Mouse (Mus musculus) heart, postnatal 0 days (tissue): ENCODE results near the gene Hrk. TPM values are rescaled to one million over a fixed set of nuclear protein-coding genes. Genes with fewer than 3 reads are reported as not detected.

Experiments used
- ATAC-seq: fragments of 200-750 bp; cut with Nextera tagmentation; 2 replicates; pipeline ENCODE4 v1.8.0; 2017; ENCODE audit warnings: low read depth, moderate number of reproducible peaks, moderate library complexity; ENCODE audit not compliant: insufficient read depth
- DNase-seq: peaks from one replicate; pipeline ENCODE4 v3.0.0-alpha.2; 2016; ENCODE audit warnings: low spot score
- H3K27ac ChIP-seq: fragments of 300-500 bp; sonication (generic); 2 replicates; pipeline ENCODE4 v1.5.1; 2014; ENCODE audit warnings: low read depth, mild to moderate bottlenecking
- H3K27me3 ChIP-seq: fragments of 300-500 bp; sonication (generic); 2 replicates; pipeline ENCODE4 v1.6.1; 2014; ENCODE audit warnings: low read length, mixed read lengths; ENCODE audit not compliant: control insufficient read depth, insufficient read depth
- H3K36me3 ChIP-seq: fragments of 300-500 bp; sonication (generic); replicated peaks from 2 replicates; pipeline ENCODE4 v1.6.1; 2014; ENCODE audit warnings: low read length, mixed read lengths; ENCODE audit not compliant: control insufficient read depth, insufficient read depth
- H3K4me1 ChIP-seq: fragments of 300-500 bp; sonication (generic); 2 replicates; pipeline ENCODE4 v1.6.1; 2014; ENCODE audit warnings: antibody characterized with exemption; ENCODE audit not compliant: control insufficient read depth, insufficient read depth
- H3K4me2 ChIP-seq: fragments of 300-500 bp; sonication (generic); 2 replicates; pipeline ENCODE4 v1.6.1; 2014; ENCODE audit warnings: low read depth, mild to moderate bottlenecking, low read length, moderate library complexity
- H3K4me3 ChIP-seq: fragments of 300-500 bp; sonication (generic); 2 replicates; pipeline ENCODE4 v1.5.1; 2014; ENCODE audit warnings: low read depth, low read length
- H3K9ac ChIP-seq: fragments of 300-500 bp; sonication (generic); replicated peaks from 2 replicates; pipeline ENCODE4 v1.6.1; 2014; ENCODE audit warnings: low read depth, low read length, mixed read lengths
- H3K9me3 ChIP-seq: fragments of 300-500 bp; sonication (generic); replicated peaks from 2 replicates; pipeline ENCODE4 v1.6.1; 2016; ENCODE audit warnings: low read length; ENCODE audit not compliant: control insufficient read depth
- CTCF ChIP-seq: IDR thresholded peaks from 2 replicates; pipeline ENCODE4 v1.5.1; 2016; ENCODE audit warnings: antibody characterized with exemption, control low read depth, low read depth
- EP300 ChIP-seq: IDR thresholded peaks from 2 replicates; pipeline ENCODE4 v1.6.1; 2016; ENCODE audit warnings: antibody characterized with exemption, low read depth
- WGBS: fragments of 180-500 bp; shearing (Covaris S2); extraction: QIAGEN DNeasy Blood & Tissue Kit; methylation state at CpG from one replicate; pipeline ENCODE4 v1.1.7; 2014; 5-methylcytosine and 5-hydroxymethylcytosine counted together
- polyA plus RNA-seq: library from polyadenylated mRNA; unstranded; fragments of >200 nt; fragmentation: Nextera tagmentation; extraction: Ambion mirVana; gene quantifications from 2 replicates; pipeline ENCODE4 v1.2.1, GENCODE M21; 2015
- total RNA-seq: library from RNA; depleted of rRNA; stranded (reverse); fragments of >200 nt; gene quantifications from 2 replicates; pipeline ENCODE4 v1.2.3, GENCODE M21; 2014; ENCODE audit warnings: low replicate concordance; rRNA removed

Gene Hrk
- total RNA-seq (0.04 TPM in 1 of 2 replicates, not detected in the other), polyA plus RNA-seq (0.11 and 0.19 TPM in 2 replicates)

GRCm38 (mm10) chr5:118164581-118164980, at the start of gene Hrk:
Hrk (plus strand) TSS chr5:118164648.
- H3K36me3 ChIP-seq: no peaks in the 10 kb centered on the region
- WGBS: 52% methylated on average over 12 of the region's 12 CpGs
- no peak within 1 kb of the TSS for H3K27ac ChIP-seq
- no peak within 1 kb of the TSS for H3K4me3 ChIP-seq
- DNase-seq (no peak), ATAC-seq (no peak)
- peaks cover 55% of the 10 kb centered on the region for H3K27me3 ChIP-seq
- H3K9me3 ChIP-seq: no peaks in the 10 kb centered on the region
- TF ChIP-seq EP300 (no peak), CTCF (no peak)
- no peak within 1 kb of the TSS for H3K4me2 ChIP-seq
- H3K9ac ChIP-seq: no peak within 1 kb of the TSS
- H3K4me1 ChIP-seq: 0 out of 2 replicates have a peak, but pooled peaks cover 5% of the 10 kb centered on the region

DNA sequence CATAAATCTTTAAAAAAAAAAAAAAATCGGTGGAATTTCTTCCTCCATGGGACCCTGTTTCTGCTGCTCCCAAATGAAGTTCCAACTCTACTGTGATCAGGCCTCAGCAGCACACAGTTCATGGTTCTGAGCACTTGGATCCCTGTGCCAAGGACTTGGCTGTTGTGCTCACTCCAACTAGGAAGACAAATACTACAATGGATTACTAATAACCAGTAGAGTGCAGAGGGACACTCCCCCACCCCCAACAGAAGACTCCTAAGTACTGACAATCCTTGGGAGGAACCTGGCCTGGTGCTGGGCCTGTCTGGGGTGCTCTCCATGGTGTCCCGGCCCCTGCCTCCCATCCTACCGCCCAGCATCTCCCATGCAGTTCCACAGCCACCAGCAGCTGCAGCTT, 46.1 kb upstream of the Hrk start:
- Histone ChIP-seq H3K27me3 (no peaks in the 10 kb centered on the region), H3K36me3 (peaks cover 10% of the 10 kb centered on the region; the same call in 1 of the 2 replicates), H3K4me3 (no peak overlapping the region), H3K9ac (no peak overlapping the region), H3K4me1 (peaks cover 6% of the 10 kb centered on the region; the same call in 1 of the 2 replicates), H3K27ac (no peak overlapping the region), H3K4me2 (no peak overlapping the region), H3K9me3 (no peaks in the 10 kb centered on the region)
- TF ChIP-seq CTCF (no peak), EP300 (no peak)
- WGBS: 78% methylated on average over 3 of the region's 3 CpGs
- ATAC-seq: no peak
- no peak for DNase-seq

GRCm38 (mm10) chr5:118118922-118119321, 45.5 kb upstream of the Hrk start:
- DNase-seq: no peak

GRCm38 (mm10) chr5:118120670-118121069, 43.8 kb upstream of the Hrk start:
- H3K4me1 ChIP-seq: peaks cover 6% of the 10 kb centered on the region; the same call in 1 of the 2 replicates
- peaks cover 14% of the 10 kb centered on the region; the same call in 1 of the 2 replicates for H3K36me3 ChIP-seq
- DNase-seq: no peak
- TF ChIP-seq EP300 (no peak), CTCF (no peak)
- WGBS: 63% methylated on average over 2 of the region's 2 CpGs
- H3K4me2 ChIP-seq: no peak overlapping the region
- H3K4me3 ChIP-seq: no peak overlapping the region
- H3K27ac ChIP-seq: no peak overlapping the region
- H3K27me3 ChIP-seq: no peaks in the 10 kb centered on the region
- H3K9ac ChIP-seq: no peak overlapping the region
- ATAC-seq: no peak; the same call in 1 of the 2 replicates
- H3K9me3 ChIP-seq: no peaks in the 10 kb centered on the region

More at GRCm38 (mm10) chr5:118118922-118119321, 45.5 kb upstream of the Hrk start:
- peaks cover 10% of the 10 kb centered on the region; the same call in 1 of the 2 replicates for H3K36me3 ChIP-seq
- H3K27me3 ChIP-seq: no peaks in the 10 kb centered on the region
- H3K4me1 ChIP-seq: peaks cover 6% of the 10 kb centered on the region; the same call in 1 of the 2 replicates
- WGBS: 97% methylated on average over 5 of the region's 5 CpGs
- no peak overlapping the region for H3K4me3 ChIP-seq
- no peak overlapping the region for H3K27ac ChIP-seq
- no peak for TF ChIP-seq EP300
- H3K4me2 ChIP-seq: no peak overlapping the region
- no peaks in the 10 kb centered on the region for H3K9me3 ChIP-seq
- no peak for ATAC-seq
- no peak overlapping the region for H3K9ac ChIP-seq

DNA sequence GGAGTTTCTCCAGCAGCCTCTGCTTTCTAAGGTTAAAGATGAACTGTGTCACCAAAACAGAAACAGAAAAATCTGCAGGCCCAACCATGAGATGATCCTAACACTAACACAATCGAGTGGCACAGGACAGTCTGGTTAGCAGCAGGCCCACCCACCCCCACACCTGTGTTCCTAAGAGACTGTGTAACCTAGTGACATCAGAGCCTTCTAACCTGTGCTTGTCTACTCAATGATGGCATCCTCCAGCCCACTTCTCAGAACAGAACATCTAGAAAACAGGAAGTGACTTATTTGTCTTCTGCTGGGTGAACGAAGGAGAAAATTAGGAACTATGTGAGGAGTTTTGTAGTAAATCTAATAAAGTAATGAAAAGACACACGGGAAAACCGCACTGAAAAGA, 42.5 kb upstream of the Hrk start:
- ATAC-seq (no peak), DNase-seq (no peak)
- Histone ChIP-seq H3K4me3 (no peak overlapping the region), H3K9me3 (no peaks in the 10 kb centered on the region), H3K27ac (no peak overlapping the region), H3K27me3 (no peaks in the 10 kb centered on the region), H3K9ac (no peak overlapping the region), H3K4me1 (peaks cover 6% of the 10 kb centered on the region; the same call in 1 of the 2 replicates), H3K36me3 (peaks cover 22% of the 10 kb centered on the region; the same call in 1 of the 2 replicates), H3K4me2 (no peak overlapping the region)
- WGBS: 78% methylated on average over 4 of the region's 4 CpGs
- TF ChIP-seq CTCF (no peak), EP300 (no peak)

GRCm38 (mm10) chr5:118123096-118123495, 41.4 kb upstream of the Hrk start:
- 67% methylated on average over 10 of the region's 10 CpGs for WGBS
- Histone ChIP-seq H3K27ac (no peak overlapping the region), H3K4me2 (no peak overlapping the region), H3K4me1 (peaks cover 14% of the 10 kb centered on the region), H3K9me3 (no peaks in the 10 kb centered on the region), H3K4me3 (no peak overlapping the region), H3K27me3 (no peaks in the 10 kb centered on the region), H3K9ac (no peak overlapping the region), H3K36me3 (peaks cover 30% of the 10 kb centered on the region; the same call in 1 of the 2 replicates)
- no peak for ATAC-seq
- TF ChIP-seq CTCF: no peak
- TF ChIP-seq EP300: no peak
- no peak for DNase-seq
